Mouse (Mus musculus) hindbrain, postnatal 0 days (tissue): ENCODE measurements around the gene Trp53i11. TPM values are rescaled to one million over a fixed set of nuclear protein-coding genes. Genes with fewer than 3 reads are reported as not detected.

ENCODE experiments used
- ATAC-seq: fragments of 200-750 bp; cut with Nextera tagmentation; 2 replicates; pipeline ENCODE4 v1.8.0; 2017; ENCODE audit warnings: mild to moderate bottlenecking, moderate TSS enrichment, moderate library complexity
- DNase-seq: peaks from one replicate; pipeline ENCODE4 v3.0.0-alpha.2; 2015; ENCODE audit warnings: low spot score
- H3K27ac ChIP-seq: fragments of 300-500 bp; sonication (generic); 2 replicates; pipeline ENCODE4 v1.5.1; 2014; ENCODE audit warnings: mild to moderate bottlenecking
- H3K27me3 ChIP-seq: fragments of 300-500 bp; sonication (generic); 2 replicates; pipeline ENCODE4 v1.6.1; 2014; ENCODE audit warnings: low read length, mixed read lengths; ENCODE audit not compliant: insufficient read depth
- H3K36me3 ChIP-seq: fragments of 300-500 bp; sonication (generic); 2 replicates; pipeline ENCODE4 v1.6.1; 2014; ENCODE audit warnings: low read length, mixed read lengths; ENCODE audit not compliant: insufficient read depth
- H3K4me1 ChIP-seq: fragments of 300-500 bp; sonication (generic); 2 replicates; pipeline ENCODE4 v1.6.1; 2014; ENCODE audit warnings: antibody characterized with exemption, low read length, mixed read lengths; ENCODE audit not compliant: insufficient read depth
- H3K4me2 ChIP-seq: fragments of 300-500 bp; sonication (generic); 2 replicates; pipeline ENCODE4 v1.6.1; 2014; ENCODE audit warnings: low read depth, mild to moderate bottlenecking, low read length, moderate library complexity, mixed read lengths
- H3K4me3 ChIP-seq: fragments of 300-500 bp; sonication (generic); 2 replicates; pipeline ENCODE4 v1.5.1; 2014; ENCODE audit warnings: low read length
- H3K9ac ChIP-seq: fragments of 300-500 bp; sonication (generic); replicated peaks from 2 replicates; pipeline ENCODE4 v1.6.1; 2014; ENCODE audit warnings: mild to moderate bottlenecking, low read length, moderate library complexity, mixed read lengths
- H3K9me3 ChIP-seq: fragments of 300-500 bp; sonication (generic); 2 replicates; pipeline ENCODE4 v1.6.1; 2016; ENCODE audit warnings: low read length, mixed read lengths
- CTCF ChIP-seq: IDR thresholded peaks from 2 replicates; pipeline ENCODE4 v1.5.1; 2016; ENCODE audit warnings: antibody characterized with exemption, control low read depth, low read depth
- WGBS: fragments of 180-500 bp; shearing (Covaris S2); extraction: QIAGEN DNeasy Blood & Tissue Kit; methylation state at CpG from one replicate; pipeline ENCODE4 v1.1.7; 2014; 5-methylcytosine and 5-hydroxymethylcytosine counted together
- polyA plus RNA-seq: library from polyadenylated mRNA; unstranded; fragments of >200 nt; fragmentation: Nextera tagmentation; extraction: Ambion mirVana; gene quantifications from 2 replicates; pipeline ENCODE4 v1.2.1, GENCODE M21; 2015
- total RNA-seq: library from RNA; depleted of rRNA; stranded (reverse); fragments of >200 nt; gene quantifications from 2 replicates; pipeline ENCODE4 v1.2.3, GENCODE M21; 2014

Trp53i11 gene
- total and polyA plus RNA-seq, 2 experiments from 2014 or later, result 66.7 to 150 TPM

- Histone ChIP-seq H3K27ac (peak overlapping the region; percentile 82), H3K4me2 (0 out of 2 replicates have a peak overlapping the region, but pooled peaks have one; percentile 18), H3K27me3 (no peaks in the 10 kb centered on the region), H3K9me3 (no peaks in the 10 kb centered on the region), H3K4me3 (no peak overlapping the region), H3K36me3 (no peaks in the 10 kb centered on the region), H3K9ac (no peak overlapping the region), H3K4me1 (peaks cover 25% of the 10 kb centered on the region)
- DNase-seq (peak; percentile 57), ATAC-seq (peak; percentile 13)
- TF ChIP-seq CTCF, result no peak
- 21% methylated on average over 4 of the region's 4 CpGs for WGBS
These were observed 11.1 kb upstream of the Trp53i11 start for GRCm38 (mm10) chr2:93176193-93176798.

GRCm38 (mm10) chr2:93176871-93177667 is 10.3 kb upstream of the Trp53i11 start:
- no peaks in the 10 kb centered on the region for H3K27me3 ChIP-seq
- 6% methylated on average over 17 of the region's 17 CpGs for WGBS
- H3K4me3 ChIP-seq, result no peak overlapping the region
- H3K4me2 ChIP-seq, result peak overlapping the region; percentile 18; the same call in 1 of the 2 replicates
- peak; percentile 71 for ATAC-seq
- no peaks in the 10 kb centered on the region for H3K36me3 ChIP-seq
- TF ChIP-seq CTCF, result no peak
- no peak overlapping the region for H3K9ac ChIP-seq
- H3K27ac ChIP-seq, result peak overlapping the region; percentile 82
- H3K4me1 ChIP-seq, result peaks cover 24% of the 10 kb centered on the region
- no peaks in the 10 kb centered on the region for H3K9me3 ChIP-seq
- peak; percentile 84 for DNase-seq

- peaks cover 24% of the 10 kb centered on the region for H3K4me1 ChIP-seq
- TF ChIP-seq CTCF, result no peak
- peak; percentile 52 for DNase-seq
- no peaks in the 10 kb centered on the region for H3K36me3 ChIP-seq
- H3K4me3 ChIP-seq, result no peak overlapping the region
- 54% methylated on average over 20 of the region's 20 CpGs for WGBS
- peak; percentile 48 for ATAC-seq
- H3K9me3 ChIP-seq, result no peaks in the 10 kb centered on the region
- peak overlapping the region; percentile 82 for H3K27ac ChIP-seq
- no peak overlapping the region for H3K9ac ChIP-seq
- no peak overlapping the region for H3K4me2 ChIP-seq
- no peaks in the 10 kb centered on the region for H3K27me3 ChIP-seq
These were observed 9.6 kb upstream of the Trp53i11 start for GRCm38 (mm10) chr2:93177668-93178312.

GRCm38 (mm10) chr2:93178313-93178677 is 9.1 kb upstream of the Trp53i11 start:
- Histone ChIP-seq H3K4me3 (no peak overlapping the region), H3K27ac (peak overlapping the region; percentile 82), H3K36me3 (no peaks in the 10 kb centered on the region), H3K4me1 (peaks cover 24% of the 10 kb centered on the region), H3K27me3 (no peaks in the 10 kb centered on the region), H3K9me3 (no peaks in the 10 kb centered on the region), H3K9ac (no peak overlapping the region), H3K4me2 (no peak overlapping the region)
- ATAC-seq, result no peak
- 82% methylated on average over 4 of the region's 4 CpGs for WGBS
- no peak for DNase-seq
- no peak for TF ChIP-seq CTCF

- H3K4me1 ChIP-seq, result peaks cover 24% of the 10 kb centered on the region
- 65% methylated on average over 5 of the region's 5 CpGs for WGBS
- 0 out of 2 replicates have a peak overlapping the region, but pooled peaks have one; percentile 7 for H3K27ac ChIP-seq
- H3K9ac ChIP-seq, result no peak overlapping the region
- H3K4me2 ChIP-seq, result no peak overlapping the region
- H3K9me3 ChIP-seq, result no peaks in the 10 kb centered on the region
- no peak for ATAC-seq
- H3K36me3 ChIP-seq, result no peaks in the 10 kb centered on the region
- no peak for TF ChIP-seq CTCF
- H3K27me3 ChIP-seq, result no peaks in the 10 kb centered on the region
- DNase-seq, result no peak
- no peak overlapping the region for H3K4me3 ChIP-seq
These were observed 7.7 kb upstream of the Trp53i11 start for GRCm38 (mm10) chr2:93179603-93180002.

- H3K27me3 ChIP-seq, result no peaks in the 10 kb centered on the region
- H3K4me2 ChIP-seq, result peak overlapping the region; percentile 57
- no peaks in the 10 kb centered on the region for H3K9me3 ChIP-seq
- DNase-seq (peak; percentile 50), ATAC-seq (no peak)
- 0 out of 2 replicates have a peak overlapping the region, but pooled peaks have one; percentile 51 for H3K27ac ChIP-seq
- H3K36me3 ChIP-seq, result no peaks in the 10 kb centered on the region
- peaks cover 20% of the 10 kb centered on the region for H3K4me1 ChIP-seq
- peak overlapping the region; percentile 25 for H3K4me3 ChIP-seq
- TF ChIP-seq CTCF, result no peak
- peak overlapping the region; percentile 53 for H3K9ac ChIP-seq
- 4% methylated on average over 40 of the region's 41 CpGs for WGBS
These were observed 7.1 kb upstream of the Trp53i11 start for GRCm38 (mm10) chr2:93180077-93180844.
